Mouse (Mus musculus) cortical plate, adult 2 months (tissue): Measurements from ENCODE around the gene Erbb3. TPM values are rescaled to one million over a fixed set of nuclear protein-coding genes. Genes with fewer than 3 reads are reported as not detected.

Experiments used
- H3K27ac ChIP-seq: fragments of 200-500 bp; 2 replicates; pipeline ENCODE4 v1.5.1; 2012; ENCODE audit warnings: low read length, control low read depth, inconsistent platforms; ENCODE audit not compliant: insufficient read depth
- H3K4me1 ChIP-seq: fragments of 200-500 bp; 2 replicates; pipeline ENCODE4 v1.6.1; 2011; ENCODE audit warnings: low read length; ENCODE audit not compliant: control insufficient read depth, insufficient read depth
- H3K4me3 ChIP-seq: fragments of 200-500 bp; 2 replicates; pipeline ENCODE4 v1.5.1; 2011; ENCODE audit warnings: mild to moderate bottlenecking, low read length, control low read depth; ENCODE audit not compliant: insufficient read depth
- CTCF ChIP-seq: fragments of 200-500 bp; IDR thresholded peaks from 2 replicates; pipeline ENCODE4 v1.5.1; 2011; ENCODE audit warnings: mild to moderate bottlenecking, control low read depth, low read length; ENCODE audit not compliant: insufficient read depth; ENCODE audit errors: extremely low read depth
- POLR2A ChIP-seq: fragments of 200-500 bp; IDR thresholded peaks from 2 replicates; pipeline ENCODE4 v1.6.1; 2011; ENCODE audit warnings: mild to moderate bottlenecking, low read length, control low read depth; ENCODE audit not compliant: insufficient read depth; ENCODE audit errors: extremely low read depth
- polyA plus RNA-seq: library from polyadenylated mRNA; depleted of rRNA; stranded (reverse); fragments of >200 nt; gene quantifications from 2 replicates; pipeline ENCODE4 v1.2.3, GENCODE M21; 2012

Gene Erbb3
- polyA plus RNA-seq, 1 experiment, result 9.1 TPM

DNA sequence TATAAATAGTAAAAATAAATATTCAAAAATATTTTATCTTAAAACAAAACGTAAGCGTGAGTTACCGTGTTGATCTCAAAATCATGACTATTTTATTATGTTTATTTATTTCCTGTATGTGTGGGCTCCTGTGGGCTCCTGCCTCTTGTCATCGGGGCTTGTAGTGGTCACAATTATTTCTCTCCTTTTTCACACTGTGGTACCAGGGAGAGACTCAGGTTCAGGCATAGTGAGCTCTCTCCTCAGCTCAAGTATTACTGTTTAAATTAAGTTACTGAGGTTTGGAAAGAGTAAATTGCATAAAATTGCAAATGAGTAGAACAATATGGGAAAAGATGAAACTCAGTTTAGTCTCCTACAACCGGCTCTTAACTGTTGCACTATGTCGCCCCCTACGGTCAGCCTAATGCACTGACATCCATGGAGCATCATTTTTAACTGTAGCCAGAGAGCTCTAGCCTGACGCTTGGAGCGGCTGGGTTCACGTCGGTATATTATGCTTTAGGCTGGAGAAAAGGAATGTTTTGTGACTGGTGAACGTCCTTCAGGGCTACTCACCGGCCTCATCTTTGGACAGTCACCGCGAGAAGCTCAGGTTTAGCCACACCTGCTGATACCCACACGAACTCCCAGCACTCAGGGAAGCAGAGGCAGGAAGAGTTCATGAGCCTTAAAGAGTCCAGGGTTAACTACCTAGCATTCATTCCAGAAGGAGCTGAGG is 23.1 kb upstream of the Erbb3 start:
- Histone ChIP-seq H3K4me3 (no peak overlapping the region), H3K4me1 (no peaks in the 10 kb centered on the region), H3K27ac (no peak overlapping the region)
- TF ChIP-seq CTCF (peak; percentile 91), POLR2A (no peak)

DNA sequence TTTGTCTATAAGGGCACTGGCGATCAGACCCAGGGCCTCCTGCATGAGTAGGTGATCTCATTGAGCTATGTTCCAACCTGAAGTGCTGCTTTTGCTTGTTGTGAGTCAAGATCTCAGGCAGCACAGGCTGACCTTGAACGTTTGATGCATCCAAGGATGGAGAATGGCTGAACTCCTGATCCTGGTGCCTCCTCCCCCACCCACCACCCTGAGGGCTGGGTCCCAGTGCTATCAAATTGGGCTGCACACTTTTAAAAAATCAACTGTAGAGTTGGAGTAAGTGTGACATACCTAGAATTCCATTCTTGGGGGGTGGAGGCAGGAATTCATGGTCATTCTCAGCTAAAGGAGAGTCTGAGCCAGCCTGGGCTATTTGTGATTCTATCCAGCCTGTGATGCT is 17.0 kb upstream of the Erbb3 start:
- no peak for TF ChIP-seq CTCF
- TF ChIP-seq POLR2A, result no peak
- Histone ChIP-seq H3K27ac (no peak overlapping the region), H3K4me1 (no peaks in the 10 kb centered on the region), H3K4me3 (no peak overlapping the region)

DNA sequence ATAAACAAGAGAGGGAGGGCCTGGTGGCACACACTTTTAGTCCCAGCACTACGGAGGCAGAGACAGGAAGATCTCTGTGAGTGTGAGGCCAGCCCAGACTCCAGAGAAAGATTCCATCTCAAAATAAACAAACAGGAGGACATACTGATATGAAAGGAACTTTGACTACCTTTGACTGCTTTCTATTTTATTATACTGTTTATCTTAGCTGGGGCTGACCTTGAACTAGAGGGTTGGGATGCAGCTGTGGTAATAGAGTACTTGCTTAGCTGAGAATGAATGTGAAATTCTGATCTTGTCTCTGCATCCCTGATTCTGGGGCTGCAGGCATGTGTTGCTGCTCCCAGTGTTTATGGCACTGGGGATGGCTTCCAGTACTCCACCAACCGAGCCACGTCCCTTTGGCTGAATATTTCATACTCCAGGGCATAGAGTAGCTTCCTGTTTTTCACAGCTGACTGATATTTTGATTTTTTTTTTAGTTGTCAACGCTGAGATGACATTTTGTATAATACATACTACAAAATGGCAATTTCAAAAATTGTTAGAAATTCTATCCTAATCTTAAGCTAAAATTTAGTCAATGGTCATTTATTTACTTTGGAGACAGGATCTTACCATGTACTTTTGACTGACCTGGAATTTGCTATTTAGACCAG is 13.1 kb upstream of the Erbb3 start:
- Histone ChIP-seq H3K4me3 (no peak overlapping the region), H3K27ac (no peak overlapping the region), H3K4me1 (no peaks in the 10 kb centered on the region)
- TF ChIP-seq POLR2A, result no peak
- no peak for TF ChIP-seq CTCF

DNA sequence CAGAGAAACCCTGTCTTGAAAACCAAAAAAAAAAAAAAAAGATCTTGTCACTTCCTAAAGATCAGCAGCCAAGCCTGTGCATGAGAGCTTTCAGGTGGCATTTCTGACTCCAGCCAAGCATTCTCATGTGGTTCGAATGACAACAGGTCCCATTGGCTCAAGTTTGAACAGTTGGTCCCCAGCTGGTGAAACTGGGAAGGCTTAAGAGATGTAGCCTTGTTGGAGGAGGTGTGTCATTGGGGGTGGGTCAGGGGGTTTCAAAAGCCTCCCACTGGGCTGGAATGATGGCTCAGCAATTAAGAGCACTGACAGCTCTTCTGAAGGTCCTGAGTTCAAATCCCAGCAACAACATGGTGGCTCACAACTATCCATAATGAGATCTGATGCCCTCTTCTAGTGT is 12.0 kb upstream of the Erbb3 start:
- TF ChIP-seq CTCF (no peak), POLR2A (no peak)
- Histone ChIP-seq H3K4me3 (no peak overlapping the region), H3K4me1 (no peaks in the 10 kb centered on the region), H3K27ac (no peak overlapping the region)

DNA sequence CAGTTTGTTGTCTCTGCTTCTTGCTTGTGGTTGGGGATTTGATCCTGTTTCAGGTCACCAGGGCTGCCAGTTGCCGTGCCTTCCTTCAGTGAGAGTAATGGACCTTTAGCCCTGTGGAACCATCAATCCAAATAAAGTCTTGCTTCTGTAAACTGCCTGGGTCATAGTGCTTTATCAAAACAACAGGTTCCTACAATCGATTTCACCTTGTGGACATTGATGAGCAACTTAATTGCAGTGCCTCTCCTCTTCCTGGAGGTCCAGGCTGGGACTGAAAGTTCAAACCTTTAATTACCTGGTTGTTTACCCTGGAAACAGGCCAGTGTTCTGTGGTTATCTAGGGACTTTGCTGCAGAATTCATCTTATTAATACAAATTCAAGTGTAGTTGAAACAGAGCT is 9.0 kb upstream of the Erbb3 start:
- no peak overlapping the region for H3K4me3 ChIP-seq
- H3K27ac ChIP-seq, result no peak overlapping the region
- no peaks in the 10 kb centered on the region for H3K4me1 ChIP-seq
- TF ChIP-seq POLR2A (no peak), CTCF (no peak)

DNA sequence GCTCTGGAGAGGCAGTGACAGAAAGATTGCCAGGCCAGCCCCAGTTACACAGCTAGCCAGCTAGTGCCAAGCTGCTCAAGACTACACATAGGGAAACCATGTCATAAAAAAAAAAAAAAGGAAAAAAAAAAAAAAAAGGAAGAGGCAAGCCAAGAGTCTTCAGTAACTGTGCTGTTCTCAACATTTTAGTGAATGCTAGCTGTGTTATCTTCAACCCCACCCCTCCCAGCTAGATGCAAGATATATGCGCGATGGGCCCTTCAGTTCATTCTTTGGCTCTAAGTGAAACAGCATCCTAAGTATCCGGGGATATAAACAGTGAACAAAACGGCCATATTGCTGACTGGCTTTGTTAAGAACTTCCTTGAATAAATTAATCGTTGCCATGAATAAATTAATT is 3.3 kb upstream of the Erbb3 start:
- no peak for TF ChIP-seq POLR2A
- no peak for TF ChIP-seq CTCF
- H3K27ac ChIP-seq, result no peak overlapping the region
- H3K4me1 ChIP-seq, result no peaks in the 10 kb centered on the region
- H3K4me3 ChIP-seq, result no peak overlapping the region

DNA sequence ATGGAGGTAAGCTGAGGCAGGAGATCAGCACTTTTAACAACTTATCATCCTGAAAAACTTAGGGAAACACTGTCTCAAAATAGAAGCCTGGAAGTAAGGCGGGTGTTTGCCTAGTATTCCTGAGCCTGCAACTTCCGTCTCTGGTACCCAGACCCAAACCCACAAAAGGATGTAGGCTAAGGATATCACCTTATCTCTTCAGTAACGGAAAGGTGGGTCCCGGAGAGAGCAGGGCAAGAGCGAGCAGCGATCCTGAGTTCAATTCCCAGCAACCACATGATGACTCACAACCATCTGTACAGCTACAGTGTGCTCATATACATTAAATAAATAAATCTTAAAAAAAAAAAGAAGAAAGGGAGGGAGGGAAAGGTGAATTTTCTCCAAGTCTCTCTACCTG is 2.0 kb upstream of the Erbb3 start:
- no peak for TF ChIP-seq POLR2A
- TF ChIP-seq CTCF, result no peak
- Histone ChIP-seq H3K4me1 (no peaks in the 10 kb centered on the region), H3K27ac (no peak overlapping the region), H3K4me3 (no peak overlapping the region)

DNA sequence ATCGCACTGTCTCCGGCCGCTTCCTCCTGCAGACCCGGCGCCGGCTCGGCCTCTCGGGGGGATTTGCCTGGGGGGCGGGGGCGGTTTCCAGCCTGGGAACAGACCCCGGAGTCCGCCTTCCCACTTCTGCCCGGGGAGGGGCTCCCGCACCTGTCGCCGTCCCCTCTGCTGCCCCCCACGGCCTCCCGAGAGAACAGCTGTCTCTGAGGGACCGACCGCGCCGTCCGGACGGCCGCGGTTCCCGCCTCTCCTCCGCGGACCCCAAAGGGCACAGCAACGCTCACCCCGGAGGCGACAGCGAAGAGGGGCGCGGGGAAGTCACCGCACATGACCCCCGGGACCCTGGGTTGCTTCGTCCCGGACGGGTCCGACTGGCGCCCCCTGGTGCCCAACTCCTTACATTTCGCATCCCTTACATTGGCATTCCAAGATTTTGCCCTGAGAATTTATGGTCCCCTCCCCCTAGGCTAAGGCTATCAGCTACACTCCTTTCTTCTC is 790 bp upstream of the Erbb3 start:
- H3K4me1 ChIP-seq, result no peaks in the 10 kb centered on the region
- H3K27ac ChIP-seq, result no peak overlapping the region
- peak overlapping the region; percentile 23 for H3K4me3 ChIP-seq
- TF ChIP-seq POLR2A (no peak), CTCF (peak; percentile 49)

DNA sequence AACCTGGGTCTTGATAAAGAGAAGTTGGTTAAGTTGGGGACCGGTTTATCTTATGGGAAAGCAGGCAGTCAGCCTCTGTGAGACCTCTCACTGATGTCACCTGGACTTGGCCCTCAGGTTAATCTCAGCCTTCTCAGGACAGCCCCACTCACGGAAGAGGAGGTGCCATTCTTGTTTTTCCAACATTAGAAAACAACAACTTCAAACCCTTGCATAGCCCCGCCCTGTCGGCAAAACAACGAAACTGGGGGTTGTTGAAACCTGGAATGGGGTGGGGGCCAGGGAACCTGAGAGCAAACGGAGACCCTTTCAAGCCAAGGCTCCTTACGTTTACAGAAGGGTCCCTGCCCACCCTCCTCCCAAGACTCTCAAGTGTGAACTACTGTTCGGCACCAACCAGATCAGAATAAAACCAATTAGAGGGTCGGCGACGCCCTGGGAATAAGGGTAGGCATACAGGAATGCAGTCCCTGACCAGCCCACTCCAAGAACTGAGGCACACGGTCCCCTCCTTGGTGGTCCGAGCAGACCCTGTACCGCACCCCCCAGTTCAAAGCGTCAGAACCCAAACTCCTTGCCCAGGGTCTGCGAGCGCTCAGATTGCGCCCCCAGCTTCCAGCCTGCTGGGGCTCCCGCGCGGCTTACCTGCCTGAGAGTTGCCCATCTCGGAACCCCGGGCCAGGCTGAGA is 533 bp downstream of the Erbb3 start:
- H3K27ac ChIP-seq, result no peak overlapping the region
- TF ChIP-seq POLR2A, result no peak
- no peak for TF ChIP-seq CTCF
- H3K4me1 ChIP-seq, result no peaks in the 10 kb centered on the region
- peak overlapping the region; percentile 23 for H3K4me3 ChIP-seq
